Mouse (Mus musculus): Measurements from ENCODE around the gene Sox15. TPM values are rescaled to one million over a fixed set of nuclear protein-coding genes. Genes with fewer than 3 reads are reported as not detected.
A peak's percentile ranks its signal among the peaks of the same experiment; 100 is the strongest.
"Not testable (repeated sequence)": the region's sequence is repeated elsewhere in the genome, so short reads cannot be mapped to it uniquely, and the experiment has no call there.

The Sox15 gene
- total RNA-seq, 4 experiments from 2014 or later, result not detected

- peak; percentile 95 for DNase-seq
Measured at GRCm38 (mm10) chr11:69681314-69682208, 26.4 kb downstream of the Sox15 start, which contains the start of gene Senp3. Senp3 (minus strand) TSS chr11:69682084.

- DNase-seq, result no peak
Measured at GRCm38 (mm10) chr11:69682209-69682839, 27.2 kb downstream of the Sox15 start.

GRCm38 (mm10) chr11:69682840-69683533, 27.9 kb downstream of the Sox15 start:
- peak; percentile 83 for DNase-seq

- DNase-seq, result no peak
Measured at GRCm38 (mm10) chr11:69683576-69683975, 28.5 kb downstream of the Sox15 start.

GRCm38 (mm10) chr11:69684128-69684745, 29.1 kb downstream of the Sox15 start:
- no peak for DNase-seq

- no peak for DNase-seq
Measured at GRCm38 (mm10) chr11:69684936-69685335, 29.8 kb downstream of the Sox15 start.

GRCm38 (mm10) chr11:69685526-69686148, 30.5 kb downstream of the Sox15 start, which contains the start of gene Tnfsf13:
Tnfsf13 (minus strand) TSS chr11:69685784.
- DNase-seq, result peak; percentile 81

- no peak for DNase-seq
Measured at GRCm38 (mm10) chr11:69686377-69686776, 31.3 kb downstream of the Sox15 start.

- no peak for DNase-seq
Measured at GRCm38 (mm10) chr11:69687061-69687460, 31.9 kb downstream of the Sox15 start.

GRCm38 (mm10) chr11:69689891-69690290, 34.8 kb downstream of the Sox15 start:
- DNase-seq, result no peak

GRCm38 (mm10) chr11:69692196-69692811, 37.2 kb downstream of the Sox15 start:
- DNase-seq, result no peak

- DNase-seq, result no peak
Measured at GRCm38 (mm10) chr11:69692863-69693262, 37.7 kb downstream of the Sox15 start.

- no peak for DNase-seq
Measured at GRCm38 (mm10) chr11:69693421-69693965, 38.4 kb downstream of the Sox15 start.

- DNase-seq, result no peak
Measured at GRCm38 (mm10) chr11:69695046-69695360, 39.9 kb downstream of the Sox15 start.

GRCm38 (mm10) chr11:69695361-69696181, 40.5 kb downstream of the Sox15 start, which contains the start of the genes Tnfsf12 and Tnfsfm13:
Tnfsf12 (minus strand) TSS chr11:69695849.
Tnfsfm13 (minus strand) TSS chr11:69696098.
- peak; percentile 72 for DNase-seq

- DNase-seq, result no peak
Measured at GRCm38 (mm10) chr11:69697396-69697795, 42.3 kb downstream of the Sox15 start.

- DNase-seq, result no peak
Measured at GRCm38 (mm10) chr11:69698574-69698973, 43.5 kb downstream of the Sox15 start.

- no peak for DNase-seq
Measured at GRCm38 (mm10) chr11:69699595-69699994, 44.5 kb downstream of the Sox15 start.

- DNase-seq, result not testable (repeated sequence)
Measured at GRCm38 (mm10) chr11:69702886-69703285, 47.8 kb downstream of the Sox15 start.

- not testable (repeated sequence) for DNase-seq
Measured at GRCm38 (mm10) chr11:69703381-69703780, 48.3 kb downstream of the Sox15 start.

All from adrenal gland, adult 8-10 months (tissue).